Mouse (Mus musculus) macrophage (primary cell): ENCODE data around the gene Sorl1. TPM values are rescaled to one million over a fixed set of nuclear protein-coding genes. Genes with fewer than 3 reads are reported as not detected.

ENCODE experiments used
- H3K27ac ChIP-seq: fragments of 350-480 bp; formaldehyde crosslinking; 2 replicates; pipeline ENCODE4 v1.9.0; 2021
- H3K36me3 ChIP-seq: fragments of 350-480 bp; formaldehyde crosslinking; 2 replicates; pipeline ENCODE4 v1.9.0; 2021; ENCODE audit errors: inconsistent target
- H3K4me3 ChIP-seq: fragments of 350-480 bp; formaldehyde crosslinking; 2 replicates; pipeline ENCODE4 v1.9.0; 2021; ENCODE audit errors: inconsistent target
- H3K79me2 ChIP-seq: fragments of 350-480 bp; formaldehyde crosslinking; 2 replicates; pipeline ENCODE4 v1.9.0; 2021; ENCODE audit errors: inconsistent target
- WGBS: methylation state at CpG from one replicate; pipeline ENCODE4 v1.1.7; 2026; ENCODE audit warnings: inconsistent platforms; ENCODE audit not compliant: missing documents; 5-methylcytosine and 5-hydroxymethylcytosine counted together
- polyA plus RNA-seq: library from polyadenylated mRNA; stranded (reverse); fragments of 250-400 nt; gene quantifications from 3 replicates; pipeline ENCODE4 v1.2.4, GENCODE M21; 2018; ENCODE audit warnings: inconsistent platforms

Sorl1 gene
- polyA plus RNA-seq, 1 experiment from 2014 or later, result 23.6 TPM

DNA sequence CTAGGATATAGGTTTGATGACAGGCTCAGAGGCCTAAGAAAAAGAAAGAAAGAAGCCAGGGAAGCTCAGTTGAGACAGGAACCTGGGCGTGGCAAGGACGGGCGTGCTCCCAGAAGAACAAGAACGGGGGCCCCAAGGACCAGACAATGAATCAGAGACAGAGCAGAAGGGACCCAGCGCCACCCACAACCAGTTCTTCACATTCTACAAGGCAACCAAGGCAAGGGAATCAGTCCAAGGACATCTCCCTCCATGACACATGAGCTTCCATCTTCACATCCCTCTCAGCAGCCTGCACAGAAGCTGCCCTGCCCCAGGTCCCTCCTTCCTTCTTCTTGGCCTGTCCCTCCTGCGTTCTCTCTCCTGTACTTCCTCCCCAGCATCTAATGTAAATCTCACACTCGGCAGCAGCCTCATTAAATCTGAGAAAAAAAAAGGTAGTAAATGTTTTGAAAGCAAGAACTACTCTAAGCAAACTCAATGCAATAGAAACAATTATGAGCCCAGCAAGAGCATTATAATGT is 30.0 kb downstream of the Sorl1 start:
- Histone ChIP-seq H3K36me3 (peaks cover 23% of the 10 kb centered on the region), H3K27ac (no peak overlapping the region), H3K79me2 (no peaks in the 10 kb centered on the region), H3K4me3 (no peak overlapping the region)
- 63% methylated on average over 7 of the region's 7 CpGs for WGBS

DNA sequence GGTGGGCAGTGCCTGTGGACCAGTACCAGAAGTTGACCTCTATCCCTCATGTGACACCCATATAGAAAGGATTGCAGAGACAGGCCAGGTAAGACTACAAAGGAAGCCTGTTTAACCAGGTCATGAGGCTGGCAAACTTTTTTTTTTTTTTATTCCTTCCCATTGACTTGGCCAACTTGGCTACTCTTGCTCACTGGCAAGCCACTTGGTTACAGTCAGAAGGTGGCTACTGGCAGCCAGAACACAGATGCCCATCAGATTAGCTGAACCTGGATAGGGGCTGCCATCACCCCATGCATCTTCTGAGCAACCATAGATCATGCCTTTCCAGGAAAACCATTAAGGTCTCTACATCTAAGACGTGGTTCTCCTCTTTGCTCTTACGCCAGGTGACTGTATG is 31.3 kb downstream of the Sorl1 start:
- no peaks in the 10 kb centered on the region for H3K79me2 ChIP-seq
- 100% methylated on average over 2 of the region's 2 CpGs for WGBS

DNA sequence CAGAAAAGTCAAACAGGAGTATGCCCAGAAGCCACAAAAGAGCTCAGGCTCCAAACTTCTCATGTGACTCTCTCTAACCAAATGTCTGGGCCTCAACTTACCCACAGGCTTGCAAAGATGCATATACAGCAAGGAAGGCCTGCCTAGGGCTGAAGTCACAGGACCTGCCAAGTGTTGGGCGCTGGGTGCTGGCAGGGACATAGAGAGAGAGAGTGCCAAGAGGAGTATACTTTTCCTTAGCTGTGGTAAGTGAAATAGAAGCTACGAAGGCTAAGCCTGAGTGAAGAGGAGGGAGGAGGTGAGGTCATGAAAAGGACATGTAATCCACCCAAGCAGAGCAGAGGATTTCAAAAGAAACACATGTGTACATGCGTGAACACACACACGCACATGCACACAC is 32.5 kb downstream of the Sorl1 start:
- Histone ChIP-seq H3K36me3 (peaks cover 19% of the 10 kb centered on the region), H3K27ac (no peak overlapping the region), H3K4me3 (no peak overlapping the region), H3K79me2 (no peaks in the 10 kb centered on the region)
- 100% methylated on average over 4 of the region's 4 CpGs for WGBS

More for the DNA sequence above, 31.3 kb downstream of the Sorl1 start:
- no peak overlapping the region for H3K4me3 ChIP-seq
- no peak overlapping the region for H3K27ac ChIP-seq
- H3K36me3 ChIP-seq, result peaks cover 19% of the 10 kb centered on the region

DNA sequence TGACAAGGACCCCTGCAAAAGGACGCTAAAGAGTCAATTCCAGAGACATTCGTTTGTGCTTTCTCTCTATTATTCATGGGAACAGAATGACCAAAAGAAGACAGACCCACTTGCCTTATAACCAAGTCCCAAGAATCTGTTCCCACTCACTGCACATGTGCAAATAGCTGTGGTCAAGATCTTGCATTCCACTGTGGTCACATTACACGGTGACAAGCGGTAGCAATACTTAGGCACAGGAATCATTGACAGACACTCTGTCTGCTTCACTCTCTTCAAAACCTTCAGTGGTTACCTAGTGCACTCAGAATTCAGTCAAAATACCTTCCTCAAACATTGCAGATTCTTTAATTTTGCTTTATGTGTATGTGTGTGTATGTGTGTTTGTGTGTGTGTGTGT is 36.2 kb downstream of the Sorl1 start:
- Histone ChIP-seq H3K36me3 (peaks cover 19% of the 10 kb centered on the region), H3K27ac (no peak overlapping the region), H3K79me2 (no peaks in the 10 kb centered on the region), H3K4me3 (no peak overlapping the region)
- 93% methylated on average over 4 of the region's 4 CpGs for WGBS

DNA sequence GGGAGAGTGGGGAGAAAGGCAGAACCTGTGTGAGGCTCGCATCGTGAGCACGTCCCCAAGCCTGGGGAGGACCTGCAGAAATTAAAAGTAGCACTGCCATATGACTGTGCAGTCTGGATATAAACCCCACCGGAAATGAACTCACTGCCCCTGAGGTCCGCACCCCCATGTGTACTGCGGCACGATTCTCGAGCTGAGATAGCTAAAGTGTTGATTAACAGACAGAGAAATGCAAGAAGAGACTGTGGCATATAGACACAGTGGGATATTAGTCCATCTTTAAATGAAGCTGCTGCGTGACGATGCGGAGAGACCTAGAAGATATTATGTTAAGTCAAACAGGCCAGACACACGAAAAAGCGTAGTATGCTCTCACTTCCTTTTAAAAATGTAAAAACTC is 38.1 kb downstream of the Sorl1 start:
- Histone ChIP-seq H3K79me2 (no peaks in the 10 kb centered on the region), H3K27ac (no peak overlapping the region), H3K36me3 (peaks cover 23% of the 10 kb centered on the region), H3K4me3 (no peak overlapping the region)
- 91% methylated on average over 13 of the region's 13 CpGs for WGBS

DNA sequence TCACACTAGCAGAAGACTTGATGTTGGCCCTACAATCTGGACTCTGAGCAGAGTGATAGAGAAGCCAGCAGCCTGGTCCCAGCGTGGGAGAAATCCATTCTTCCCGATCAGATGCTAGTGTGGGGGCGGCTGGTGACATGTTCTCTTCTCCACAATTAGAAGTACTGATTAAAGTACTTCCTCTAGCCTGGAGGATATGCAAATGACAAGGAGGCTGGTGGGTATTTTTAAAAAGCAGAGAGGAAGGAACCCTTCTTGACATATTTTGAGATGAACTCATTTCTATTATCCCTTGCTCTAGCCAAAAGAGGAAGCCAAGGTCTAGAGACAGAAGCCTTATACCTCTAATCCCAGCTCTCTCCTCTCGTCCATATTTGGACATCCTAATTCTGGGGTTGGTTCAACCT is 40.4 kb downstream of the Sorl1 start:
- H3K79me2 ChIP-seq, result no peaks in the 10 kb centered on the region
- H3K4me3 ChIP-seq, result no peak overlapping the region
- 25% methylated on average over 4 of the region's 4 CpGs for WGBS
- H3K27ac ChIP-seq, result no peak overlapping the region
- H3K36me3 ChIP-seq, result peaks cover 25% of the 10 kb centered on the region

DNA sequence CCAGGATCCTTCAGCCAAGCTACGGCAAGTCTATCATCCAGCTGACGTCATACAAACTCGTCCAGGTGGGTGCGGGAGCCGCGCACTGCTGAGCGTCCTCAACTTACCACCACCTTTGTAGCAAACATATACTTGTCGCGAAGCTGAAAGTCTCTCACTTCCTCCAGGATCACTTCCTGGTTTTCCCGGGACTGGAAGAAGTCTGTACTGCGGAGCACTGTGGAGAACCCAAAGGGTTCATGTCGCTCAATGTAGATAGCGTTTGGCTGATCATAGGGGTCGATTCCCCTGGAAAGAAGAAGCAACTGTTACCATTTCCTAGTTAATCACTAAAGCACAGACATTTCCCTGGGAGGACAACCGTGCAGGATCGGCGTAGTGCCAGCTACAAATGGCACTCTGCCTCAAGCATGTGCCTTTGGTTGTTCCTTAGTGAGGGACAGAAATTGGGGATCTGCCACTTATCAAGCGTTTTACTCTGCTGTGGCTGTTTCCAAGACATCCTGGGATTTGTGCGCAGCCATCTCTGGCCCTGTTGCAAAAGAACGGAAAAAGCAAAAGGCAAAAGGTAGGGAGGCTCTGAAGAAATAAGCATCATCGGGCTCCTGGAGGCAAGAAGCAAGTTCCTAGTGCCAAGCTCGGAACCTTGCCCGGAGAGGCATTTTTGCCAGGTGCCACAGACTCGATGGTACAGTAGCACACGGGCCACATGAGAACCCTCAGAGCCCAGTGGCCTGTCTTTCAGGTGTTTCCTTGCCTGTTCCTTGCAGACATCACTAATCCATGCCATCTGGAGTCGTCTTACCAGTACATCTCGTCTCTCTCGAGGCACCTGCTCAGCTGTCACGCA is 42.2 kb downstream of the Sorl1 start:
- 95% methylated on average over 27 of the region's 29 CpGs for WGBS
- H3K27ac ChIP-seq, result no peak overlapping the region
- no peaks in the 10 kb centered on the region for H3K79me2 ChIP-seq
- no peak overlapping the region for H3K4me3 ChIP-seq
- peaks cover 25% of the 10 kb centered on the region for H3K36me3 ChIP-seq

DNA sequence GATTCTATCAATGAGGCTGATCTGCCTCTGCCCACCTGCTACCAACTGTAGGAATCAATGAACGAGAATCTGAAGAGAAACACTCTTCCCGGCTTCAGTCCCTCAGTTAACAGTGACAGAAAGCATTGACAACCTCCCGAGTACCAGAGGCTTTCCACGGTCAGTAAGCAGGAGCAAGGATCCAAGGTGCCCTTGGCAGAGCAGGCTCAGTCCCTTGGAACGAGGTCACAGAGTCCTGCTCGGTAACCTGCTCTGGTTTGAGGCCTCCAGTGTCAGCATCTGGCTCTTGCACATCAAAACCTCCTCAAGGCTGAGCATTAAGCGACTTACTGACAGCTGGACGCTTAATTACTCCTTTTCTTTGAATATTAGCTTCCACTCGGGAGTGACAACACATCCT is 43.4 kb downstream of the Sorl1 start:
- Histone ChIP-seq H3K36me3 (peaks cover 25% of the 10 kb centered on the region), H3K27ac (no peak overlapping the region), H3K4me3 (no peak overlapping the region), H3K79me2 (no peaks in the 10 kb centered on the region)
- 90% methylated on average over 9 of the region's 9 CpGs for WGBS

DNA sequence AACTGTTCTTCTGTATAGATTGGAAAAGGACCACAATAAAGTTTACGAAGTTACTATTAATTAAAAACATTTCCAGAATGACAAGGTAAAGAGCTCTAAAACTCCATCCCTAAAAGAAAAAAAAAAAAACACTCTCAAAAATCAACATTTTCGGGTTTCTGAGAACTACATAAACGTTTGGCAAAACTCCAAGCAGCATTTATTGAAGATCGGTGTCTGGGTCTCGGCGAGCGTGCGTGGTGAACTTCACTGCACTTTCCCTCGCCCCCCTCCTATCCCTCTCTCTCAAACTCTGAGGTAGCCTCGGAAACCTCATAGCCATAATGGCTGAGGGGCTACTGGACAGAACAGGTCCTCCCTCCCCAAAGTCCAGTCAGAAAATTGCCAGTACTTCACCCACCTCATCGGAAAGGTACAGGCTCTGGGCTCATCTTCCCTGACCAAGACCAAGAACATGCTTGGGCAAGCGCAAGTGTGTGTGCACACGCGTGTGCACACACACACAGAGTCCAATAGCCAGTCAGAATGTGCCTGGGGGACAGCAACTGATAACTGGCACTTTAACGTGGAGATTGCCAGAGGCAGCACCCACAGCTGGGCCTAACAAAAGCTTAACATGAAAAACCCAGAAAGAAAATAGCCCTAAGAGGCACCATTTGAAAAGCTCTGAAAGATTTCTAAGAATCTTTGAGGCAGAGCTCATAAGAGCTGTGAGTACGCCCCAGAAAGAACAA is 46.8 kb downstream of the Sorl1 start:
- no peak overlapping the region for H3K27ac ChIP-seq
- peaks cover 25% of the 10 kb centered on the region for H3K36me3 ChIP-seq
- WGBS, result 95% methylated on average over 16 of the region's 16 CpGs
- no peak overlapping the region for H3K4me3 ChIP-seq
- no peaks in the 10 kb centered on the region for H3K79me2 ChIP-seq

DNA sequence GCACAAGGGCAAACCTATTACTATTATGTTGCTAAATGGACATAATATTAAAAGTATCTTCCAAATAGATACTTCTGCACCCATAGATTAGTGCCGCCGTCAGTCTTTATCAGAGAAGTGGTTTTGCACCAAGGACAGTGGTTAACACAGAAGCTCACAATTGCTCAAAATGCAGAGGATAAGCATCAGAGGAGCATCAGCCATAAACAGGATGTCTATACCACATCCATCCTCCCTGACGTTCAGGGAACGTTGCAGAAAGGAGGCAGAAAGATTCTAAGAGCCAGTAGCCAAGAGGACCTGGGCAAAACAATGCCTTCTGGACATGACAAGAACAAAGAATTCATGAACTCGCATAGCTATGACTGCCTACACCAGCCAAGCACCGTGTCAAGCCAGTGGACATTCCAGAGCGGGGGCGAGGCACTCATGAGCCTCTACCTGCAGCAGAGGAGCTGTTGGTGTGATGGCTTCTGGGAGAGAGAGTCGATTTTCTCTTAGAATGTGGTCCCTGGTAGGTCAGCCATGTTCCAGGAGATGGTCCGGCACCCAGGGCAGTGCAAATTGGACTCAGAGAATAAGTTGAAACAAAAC is 47.7 kb downstream of the Sorl1 start:
- Histone ChIP-seq H3K36me3 (peaks cover 24% of the 10 kb centered on the region; the same call in 1 of the 2 replicates), H3K27ac (no peak overlapping the region), H3K4me3 (no peak overlapping the region), H3K79me2 (no peaks in the 10 kb centered on the region)
- WGBS, result 94% methylated on average over 10 of the region's 10 CpGs

DNA sequence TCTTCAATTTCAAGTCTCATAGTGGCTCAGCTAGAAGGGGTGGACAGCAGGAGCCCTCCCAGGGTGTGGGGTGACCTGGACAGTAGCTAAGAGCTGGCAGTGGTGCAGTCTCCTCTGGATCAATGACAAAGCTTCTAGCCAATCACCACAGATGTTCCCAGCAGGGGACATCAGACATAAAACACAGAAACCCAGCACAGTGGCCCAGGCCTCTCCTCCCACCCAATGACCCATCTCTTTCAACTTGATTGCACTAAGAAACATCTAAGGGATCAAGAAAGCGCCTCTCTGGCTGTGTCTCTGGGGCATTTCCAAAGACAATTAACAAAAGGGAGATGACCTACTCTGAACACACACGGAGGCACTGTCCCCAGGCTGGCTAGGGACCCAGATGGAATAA is 48.9 kb downstream of the Sorl1 start:
- Histone ChIP-seq H3K27ac (no peak overlapping the region), H3K79me2 (no peaks in the 10 kb centered on the region), H3K36me3 (peaks cover 25% of the 10 kb centered on the region; the same call in 1 of the 2 replicates), H3K4me3 (no peak overlapping the region)
- WGBS, result 96% methylated on average over 2 of the region's 2 CpGs

DNA sequence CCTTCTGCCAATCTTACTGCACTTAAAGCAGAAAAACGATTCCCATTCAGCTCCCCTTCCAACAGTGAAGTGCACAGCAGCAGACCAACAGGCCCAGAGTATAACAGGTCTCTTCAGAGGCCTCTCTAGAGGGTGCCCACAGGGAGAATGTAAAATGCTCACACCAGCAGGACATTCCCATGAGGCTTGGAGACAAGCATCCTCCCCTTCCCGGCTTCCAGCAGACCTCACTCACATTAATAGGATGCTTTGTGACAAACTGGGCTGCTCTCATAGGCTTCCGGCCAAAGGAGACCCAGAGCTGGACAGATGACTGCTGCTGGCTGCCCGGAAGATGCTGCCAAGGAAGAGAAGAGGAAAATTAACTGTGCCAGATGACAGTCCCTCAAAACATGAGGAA is 52.1 kb downstream of the Sorl1 start:
- Histone ChIP-seq H3K27ac (no peak overlapping the region), H3K79me2 (no peaks in the 10 kb centered on the region), H3K36me3 (peaks cover 22% of the 10 kb centered on the region; the same call in 1 of the 2 replicates), H3K4me3 (no peak overlapping the region)
- WGBS, result 87% methylated on average over 4 of the region's 4 CpGs

DNA sequence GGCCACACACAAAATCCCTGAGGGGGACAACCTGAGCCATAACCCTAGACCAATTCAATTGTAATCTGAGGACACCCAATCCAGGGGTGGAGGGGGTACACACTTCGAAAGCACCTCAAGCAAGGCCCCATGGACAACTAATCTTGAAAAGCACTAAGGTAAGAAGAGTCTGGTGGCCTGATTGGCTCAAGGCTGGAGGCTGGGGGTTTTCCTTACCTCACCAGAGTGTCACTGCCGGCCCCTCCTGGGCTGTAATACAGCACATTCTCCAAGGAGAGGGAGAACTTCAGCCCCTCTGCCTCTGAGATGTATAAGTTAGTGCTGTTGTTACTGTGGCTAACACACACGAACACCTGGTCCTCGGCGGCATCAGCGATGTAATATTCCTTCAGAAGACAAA is 53.2 kb downstream of the Sorl1 start:
- Histone ChIP-seq H3K27ac (no peak overlapping the region), H3K79me2 (no peaks in the 10 kb centered on the region), H3K4me3 (no peak overlapping the region), H3K36me3 (peaks cover 22% of the 10 kb centered on the region; the same call in 1 of the 2 replicates)
- 96% methylated on average over 6 of the region's 6 CpGs for WGBS

DNA sequence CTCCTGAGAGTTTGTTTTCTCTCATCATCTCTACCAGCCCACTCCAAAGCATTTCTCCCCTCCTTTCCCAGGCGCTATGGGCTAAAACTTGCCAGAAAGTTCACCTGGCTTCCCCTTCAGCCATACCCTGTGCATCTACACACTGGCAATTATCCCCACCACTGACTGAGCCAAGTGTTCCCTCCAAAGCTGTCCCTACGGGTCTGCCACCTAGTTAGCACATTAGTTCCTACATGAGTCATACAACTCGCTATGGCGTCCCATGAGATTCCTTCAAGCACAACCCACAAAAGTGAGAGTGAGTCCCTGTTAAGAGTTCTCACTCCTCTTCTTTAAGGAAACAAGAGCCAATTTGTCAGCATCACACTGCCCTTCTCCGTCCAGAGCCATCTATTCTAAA is 54.6 kb downstream of the Sorl1 start:
- no peaks in the 10 kb centered on the region for H3K79me2 ChIP-seq
- H3K27ac ChIP-seq, result no peak overlapping the region
- H3K4me3 ChIP-seq, result no peak overlapping the region
- WGBS, result 98% methylated on average over 5 of the region's 5 CpGs
- peaks cover 22% of the 10 kb centered on the region; the same call in 1 of the 2 replicates for H3K36me3 ChIP-seq
